Mouse (Mus musculus): ENCODE data around the gene Cep57l1. TPM values are rescaled to one million over a fixed set of nuclear protein-coding genes. Genes with fewer than 3 reads are reported as not detected.

The Cep57l1 gene
- polyA plus RNA-seq, 1 experiment from 2014 or later: 14.9 TPM

- H3K4me2 ChIP-seq: no peak overlapping the region
- ATAC-seq (ENCODE audit: low FRiP score, low read depth): no peak
- 79% methylated on average over 3 of the region's 3 CpGs for WGBS
These were observed 45.8 kb downstream of the Cep57l1 start for GRCm38 (mm10) chr10:41763741-41764385.

GRCm38 (mm10) chr10:41760866-41761265 is 48.8 kb downstream of the Cep57l1 start:
- H3K9me3 ChIP-seq: no peaks in the 10 kb centered on the region
- H3K27ac ChIP-seq (replicated peaks): no peak overlapping the region
- no peak overlapping the region for H3K9ac ChIP-seq
- H3K4me2 ChIP-seq: no peak overlapping the region
- WGBS: 71% methylated on average over 3 of the region's 3 CpGs
- H3K27me3 ChIP-seq: no peaks in the 10 kb centered on the region
- H3K4me3 ChIP-seq: no peak overlapping the region
- no peaks in the 10 kb centered on the region for H3K4me1 ChIP-seq (replicated peaks)
- H3K36me3 ChIP-seq: no peaks in the 10 kb centered on the region
- no peak for ATAC-seq (ENCODE audit: low FRiP score, low read depth)

More at GRCm38 (mm10) chr10:41763741-41764385, 45.8 kb downstream of the Cep57l1 start:
- H3K4me3 ChIP-seq: no peak overlapping the region
- no peaks in the 10 kb centered on the region for H3K4me1 ChIP-seq (replicated peaks)
- no peak overlapping the region for H3K27ac ChIP-seq (replicated peaks)
- H3K9me3 ChIP-seq: no peaks in the 10 kb centered on the region
- no peaks in the 10 kb centered on the region for H3K27me3 ChIP-seq
- no peaks in the 10 kb centered on the region for H3K36me3 ChIP-seq
- H3K9ac ChIP-seq: no peak overlapping the region

- no peaks in the 10 kb centered on the region for H3K9me3 ChIP-seq
- ATAC-seq (ENCODE audit: low FRiP score, low read depth): no peak
- H3K4me2 ChIP-seq: no peak overlapping the region
- H3K27ac ChIP-seq (replicated peaks): no peak overlapping the region
- H3K36me3 ChIP-seq: no peaks in the 10 kb centered on the region
- no peak overlapping the region for H3K4me3 ChIP-seq
- H3K9ac ChIP-seq: no peak overlapping the region
- no peaks in the 10 kb centered on the region for H3K4me1 ChIP-seq (replicated peaks)
- no peaks in the 10 kb centered on the region for H3K27me3 ChIP-seq
These were observed 51.6 kb downstream of the Cep57l1 start for GRCm38 (mm10) chr10:41758041-41758440.

- Histone ChIP-seq H3K9me3 (no peaks in the 10 kb centered on the region), H3K27me3 (no peaks in the 10 kb centered on the region), H3K4me2 (no peak overlapping the region), H3K4me3 (no peak overlapping the region), H3K27ac (replicated peaks) (no peak overlapping the region), H3K36me3 (no peaks in the 10 kb centered on the region), H3K9ac (no peak overlapping the region), H3K4me1 (replicated peaks) (no peaks in the 10 kb centered on the region)
- no peak for ATAC-seq (ENCODE audit: low FRiP score, low read depth)
- 93% methylated on average over 5 of the region's 5 CpGs for WGBS
These were observed 52.4 kb downstream of the Cep57l1 start for GRCm38 (mm10) chr10:41757226-41757625.

- no peak overlapping the region for H3K27ac ChIP-seq (replicated peaks)
- H3K9me3 ChIP-seq: no peaks in the 10 kb centered on the region
- no peaks in the 10 kb centered on the region for H3K36me3 ChIP-seq
- H3K4me3 ChIP-seq: no peak overlapping the region
- no peaks in the 10 kb centered on the region for H3K4me1 ChIP-seq (replicated peaks)
- H3K4me2 ChIP-seq: no peak overlapping the region
- H3K9ac ChIP-seq: no peak overlapping the region
- 88% methylated on average over 14 of the region's 14 CpGs for WGBS
- ATAC-seq (ENCODE audit: low FRiP score, low read depth): no peak
- no peaks in the 10 kb centered on the region for H3K27me3 ChIP-seq
These were observed 57.7 kb downstream of the Cep57l1 start for GRCm38 (mm10) chr10:41751867-41752480.

- 78% methylated on average over 3 of the region's 3 CpGs for WGBS
- H3K9ac ChIP-seq: no peak overlapping the region
These were observed 60.4 kb downstream of the Cep57l1 start for GRCm38 (mm10) chr10:41749306-41749705.

GRCm38 (mm10) chr10:41746554-41746953 is 63.1 kb downstream of the Cep57l1 start:
- WGBS: 72% methylated on average over 5 of the region's 5 CpGs
- H3K9me3 ChIP-seq: no peaks in the 10 kb centered on the region
- no peaks in the 10 kb centered on the region for H3K27me3 ChIP-seq
- 0 out of 2 replicates have a peak, but pooled peaks cover 2% of the 10 kb centered on the region for H3K4me1 ChIP-seq (replicated peaks)
- no peaks in the 10 kb centered on the region for H3K36me3 ChIP-seq
- H3K4me3 ChIP-seq: no peak overlapping the region
- H3K27ac ChIP-seq (replicated peaks): no peak overlapping the region
- H3K9ac ChIP-seq: no peak overlapping the region
- ATAC-seq (ENCODE audit: low FRiP score, low read depth): no peak
- no peak overlapping the region for H3K4me2 ChIP-seq

More at GRCm38 (mm10) chr10:41749306-41749705, 60.4 kb downstream of the Cep57l1 start:
- Histone ChIP-seq H3K4me2 (no peak overlapping the region), H3K4me1 (replicated peaks) (0 out of 2 replicates have a peak, but pooled peaks cover 2% of the 10 kb centered on the region), H3K4me3 (no peak overlapping the region), H3K9me3 (no peaks in the 10 kb centered on the region), H3K27me3 (no peaks in the 10 kb centered on the region), H3K36me3 (no peaks in the 10 kb centered on the region), H3K27ac (replicated peaks) (no peak overlapping the region)
- ATAC-seq (ENCODE audit: low FRiP score, low read depth): no peak

- no peak overlapping the region for H3K4me3 ChIP-seq
- H3K27ac ChIP-seq (replicated peaks): no peak overlapping the region
- 81% methylated on average over 4 of the region's 4 CpGs for WGBS
These were observed 65.7 kb downstream of the Cep57l1 start for GRCm38 (mm10) chr10:41744006-41744405.

GRCm38 (mm10) chr10:41740221-41740620 is 69.5 kb downstream of the Cep57l1 start:
- Histone ChIP-seq H3K36me3 (no peaks in the 10 kb centered on the region), H3K9me3 (no peaks in the 10 kb centered on the region), H3K4me2 (no peak overlapping the region), H3K27me3 (no peaks in the 10 kb centered on the region), H3K9ac (no peak overlapping the region), H3K4me1 (replicated peaks) (no peaks in the 10 kb centered on the region), H3K27ac (replicated peaks) (no peak overlapping the region), H3K4me3 (no peak overlapping the region)
- ATAC-seq (ENCODE audit: low FRiP score, low read depth): no peak
- 88% methylated on average over 2 of the region's 2 CpGs for WGBS

More at GRCm38 (mm10) chr10:41744006-41744405, 65.7 kb downstream of the Cep57l1 start:
- 0 out of 2 replicates have a peak, but pooled peaks cover 2% of the 10 kb centered on the region for H3K4me1 ChIP-seq (replicated peaks)
- H3K9me3 ChIP-seq: no peaks in the 10 kb centered on the region
- H3K9ac ChIP-seq: no peak overlapping the region
- no peaks in the 10 kb centered on the region for H3K36me3 ChIP-seq
- no peaks in the 10 kb centered on the region for H3K27me3 ChIP-seq
- ATAC-seq (ENCODE audit: low FRiP score, low read depth): no peak
- no peak overlapping the region for H3K4me2 ChIP-seq

GRCm38 (mm10) chr10:41737245-41737644 is 72.4 kb downstream of the Cep57l1 start:
- H3K27me3 ChIP-seq: no peaks in the 10 kb centered on the region
- no peaks in the 10 kb centered on the region for H3K9me3 ChIP-seq
- no peak overlapping the region for H3K4me2 ChIP-seq
- WGBS: 96% methylated on average over 16 of the region's 16 CpGs
- no peaks in the 10 kb centered on the region for H3K4me1 ChIP-seq (replicated peaks)
- no peak overlapping the region for H3K4me3 ChIP-seq
- no peak overlapping the region for H3K27ac ChIP-seq (replicated peaks)
- no peak overlapping the region for H3K9ac ChIP-seq
- H3K36me3 ChIP-seq: no peaks in the 10 kb centered on the region
- no peak for ATAC-seq (ENCODE audit: low FRiP score, low read depth)

GRCm38 (mm10) chr10:41735398-41735797 is 74.3 kb downstream of the Cep57l1 start:
- H3K36me3 ChIP-seq: 0 out of 2 replicates have a peak, but pooled peaks cover 3% of the 10 kb centered on the region
- no peak overlapping the region for H3K4me3 ChIP-seq
- H3K9ac ChIP-seq: no peak overlapping the region
- no peaks in the 10 kb centered on the region for H3K4me1 ChIP-seq (replicated peaks)
- WGBS: 83% methylated on average over 6 of the region's 6 CpGs
- no peaks in the 10 kb centered on the region for H3K9me3 ChIP-seq
- H3K4me2 ChIP-seq: no peak overlapping the region
- no peaks in the 10 kb centered on the region for H3K27me3 ChIP-seq
- H3K27ac ChIP-seq (replicated peaks): no peak overlapping the region
- no peak for ATAC-seq (ENCODE audit: low FRiP score, low read depth)

GRCm38 (mm10) chr10:41733214-41733613 is 76.5 kb downstream of the Cep57l1 start:
- Histone ChIP-seq H3K4me1 (replicated peaks) (no peaks in the 10 kb centered on the region), H3K27ac (replicated peaks) (no peak overlapping the region), H3K9ac (no peak overlapping the region), H3K4me3 (no peak overlapping the region), H3K4me2 (no peak overlapping the region), H3K36me3 (0 out of 2 replicates have a peak, but pooled peaks cover 3% of the 10 kb centered on the region), H3K27me3 (no peaks in the 10 kb centered on the region), H3K9me3 (no peaks in the 10 kb centered on the region)
- ATAC-seq (ENCODE audit: low FRiP score, low read depth): no peak
- 96% methylated on average over 3 of the region's 3 CpGs for WGBS
